Mouse (Mus musculus) bone marrow, adult 2 months (tissue): ENCODE data around the gene Lrrc3b. TPM values are rescaled to one million over a fixed set of nuclear protein-coding genes. Genes with fewer than 3 reads are reported as not detected.

Source experiments
- H3K27ac ChIP-seq: fragments of 200-500 bp; 2 replicates; pipeline ENCODE4 v1.5.1; 2012; ENCODE audit warnings: low read depth, mild to moderate bottlenecking, control low read depth, inconsistent platforms, low read length; ENCODE audit not compliant: control insufficient read depth, poor library complexity, insufficient read depth
- H3K4me1 ChIP-seq: fragments of 200-500 bp; 2 replicates; pipeline ENCODE4 v1.6.1; 2011; ENCODE audit warnings: low read length; ENCODE audit not compliant: control insufficient read depth, insufficient read depth
- H3K4me3 ChIP-seq: fragments of 200-500 bp; replicated peaks from 2 replicates; pipeline ENCODE3; 2011; ENCODE audit warnings: mild to moderate bottlenecking, low read depth, low read length, control low read depth; ENCODE audit not compliant: control insufficient read depth
- CTCF ChIP-seq: fragments of 200-500 bp; IDR thresholded peaks from 2 replicates; pipeline ENCODE4 v1.5.1; 2011; ENCODE audit warnings: low read length, control low read depth; ENCODE audit not compliant: control insufficient read depth, insufficient read depth
- POLR2A ChIP-seq: fragments of 200-500 bp; IDR thresholded peaks from 2 replicates; pipeline ENCODE4 v1.6.1; 2011; ENCODE audit warnings: low read depth, mild to moderate bottlenecking, control low read depth, low read length, borderline replicate concordance; ENCODE audit not compliant: control insufficient read depth
- WGBS: fragments of 180-500 bp; shearing (Covaris S2); methylation state at CpG from one replicate; pipeline ENCODE4 v1.1.7; 2018; 5-methylcytosine and 5-hydroxymethylcytosine counted together
- polyA plus RNA-seq: library from polyadenylated mRNA; stranded (reverse); fragments of >200 nt; gene quantifications from 2 replicates; pipeline ENCODE4 v1.2.4, GENCODE M21; 2011; ENCODE audit warnings: low replicate concordance; ENCODE audit not compliant: missing spikeins, insufficient read depth, insufficient read length

Lrrc3b gene
- polyA plus RNA-seq: not detected in 2 replicates

DNA sequence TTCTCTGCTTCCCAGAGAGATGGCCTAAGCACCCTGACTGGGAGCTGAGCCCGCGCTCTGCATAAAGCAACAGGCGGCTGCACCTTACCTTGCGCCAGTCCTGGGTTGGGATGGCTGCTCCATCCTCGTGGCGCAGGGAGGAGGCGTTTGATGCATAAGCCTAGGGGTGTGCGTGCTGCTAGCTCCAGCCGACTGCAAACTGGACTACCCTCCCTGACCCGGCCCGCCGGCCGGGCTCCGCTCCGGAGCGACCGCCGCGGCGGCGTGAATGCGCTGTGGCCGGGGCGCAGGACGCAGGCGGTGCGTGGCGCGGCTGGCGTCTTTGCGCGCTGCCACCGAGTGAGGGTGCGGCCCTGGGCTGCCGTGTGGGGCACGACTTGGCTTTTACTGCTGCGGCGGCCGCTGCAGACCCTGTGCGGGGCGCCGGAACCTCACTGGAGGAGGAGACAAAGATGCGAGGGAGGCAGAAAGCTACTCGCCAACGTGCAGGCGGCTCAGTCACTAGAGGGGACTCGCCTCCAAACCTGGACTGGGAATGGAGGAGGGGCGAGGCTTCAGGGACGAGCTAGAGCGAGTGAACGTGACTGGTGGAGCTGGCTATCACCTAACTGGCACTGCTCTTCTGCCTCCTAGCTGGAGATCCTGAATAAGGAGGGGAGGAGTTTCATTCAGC, at the start of gene Lrrc3b:
Lrrc3b (minus strand) TSS at position 503 of the 673 bp plus-strand sequence.
- WGBS: 2% methylated on average over 51 of the region's 51 CpGs
- no peak within 1 kb of the TSS for H3K4me3 ChIP-seq

DNA sequence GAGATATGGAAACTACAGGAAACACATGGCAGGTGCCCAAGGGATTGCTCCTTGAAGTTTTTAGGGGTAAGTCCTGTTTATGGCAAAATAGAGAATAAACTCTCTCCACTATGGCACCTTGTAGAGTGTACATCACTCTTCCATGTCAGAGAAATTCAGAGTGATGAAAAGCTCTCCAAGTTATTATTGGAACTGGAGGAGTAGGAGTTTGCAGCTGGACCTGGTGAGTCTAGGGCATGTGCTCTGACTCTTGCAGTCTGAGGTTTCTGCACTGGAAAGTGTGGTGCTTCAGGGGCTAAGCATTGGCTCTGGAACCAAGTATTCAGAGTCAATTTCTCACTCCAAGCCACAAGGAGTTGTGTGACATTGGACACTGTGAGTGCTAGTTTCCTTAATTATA, 38.9 kb upstream of the Lrrc3b start:
- Histone ChIP-seq H3K27ac (no peak overlapping the region), H3K4me1 (no peaks in the 10 kb centered on the region)
- TF ChIP-seq CTCF: no peak

More for the DNA sequence above, at the start of gene Lrrc3b:
- Histone ChIP-seq H3K4me1 (no peaks in the 10 kb centered on the region), H3K27ac (no peak within 1 kb of the TSS)
- TF ChIP-seq POLR2A: no peak
- no peak for TF ChIP-seq CTCF

GRCm38 (mm10) chr14:15438096-15438484, 697 bp downstream of the Lrrc3b start:
- Histone ChIP-seq H3K4me1 (no peaks in the 10 kb centered on the region), H3K4me3 (no peak overlapping the region), H3K27ac (no peak overlapping the region)
- 2% methylated on average over 11 of the region's 11 CpGs for WGBS
- TF ChIP-seq CTCF (no peak), POLR2A (no peak)

More for the DNA sequence above, 38.9 kb upstream of the Lrrc3b start:
- H3K4me3 ChIP-seq: no peak overlapping the region

- no peaks in the 10 kb centered on the region for H3K4me1 ChIP-seq
- 13% methylated on average over 15 of the region's 15 CpGs for WGBS
- no peak overlapping the region for H3K4me3 ChIP-seq
Observed at GRCm38 (mm10) chr14:15437501-15437941, 1.3 kb downstream of the Lrrc3b start.

GRCm38 (mm10) chr14:15437046-15437445, 1.7 kb downstream of the Lrrc3b start:
- no peak overlapping the region for H3K4me3 ChIP-seq
- H3K27ac ChIP-seq: no peak overlapping the region
- 57% methylated on average over 4 of the region's 4 CpGs for WGBS
- H3K4me1 ChIP-seq: no peaks in the 10 kb centered on the region
- TF ChIP-seq CTCF: no peak
- no peak for TF ChIP-seq POLR2A

More at GRCm38 (mm10) chr14:15437501-15437941, 1.3 kb downstream of the Lrrc3b start:
- no peak overlapping the region for H3K27ac ChIP-seq
- TF ChIP-seq POLR2A (no peak), CTCF (no peak)

GRCm38 (mm10) chr14:15436586-15436985, 2.2 kb downstream of the Lrrc3b start:
- 90% methylated on average over 4 of the region's 4 CpGs for WGBS
- TF ChIP-seq CTCF: no peak
- no peak for TF ChIP-seq POLR2A
- no peaks in the 10 kb centered on the region for H3K4me1 ChIP-seq
- no peak overlapping the region for H3K27ac ChIP-seq
- no peak overlapping the region for H3K4me3 ChIP-seq

DNA sequence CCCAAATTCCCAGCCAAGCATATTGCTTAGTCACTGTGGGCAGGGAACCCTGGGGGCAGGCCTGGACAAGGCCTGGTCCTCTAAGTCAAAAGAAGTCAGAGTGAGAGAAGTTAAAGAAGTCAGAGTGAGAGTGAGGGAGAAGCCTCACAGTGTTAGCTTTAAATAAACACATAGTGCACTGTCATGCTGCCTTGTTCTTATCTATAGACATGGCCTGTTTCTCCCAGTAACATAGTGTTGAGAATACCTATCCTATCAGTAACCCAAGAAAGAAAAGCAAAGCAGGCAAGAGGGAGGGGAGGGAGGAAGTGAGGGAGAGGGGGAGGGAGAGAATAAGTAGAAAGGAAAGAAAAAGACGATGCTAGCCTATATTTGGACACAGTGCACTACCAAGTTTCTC, 6.4 kb downstream of the Lrrc3b start:
- H3K4me1 ChIP-seq: no peaks in the 10 kb centered on the region
- H3K4me3 ChIP-seq: no peak overlapping the region
- H3K27ac ChIP-seq: no peak overlapping the region
- TF ChIP-seq POLR2A: no peak
- no peak for TF ChIP-seq CTCF
- WGBS: 22% methylated on average over 1 of the region's 1 CpGs

DNA sequence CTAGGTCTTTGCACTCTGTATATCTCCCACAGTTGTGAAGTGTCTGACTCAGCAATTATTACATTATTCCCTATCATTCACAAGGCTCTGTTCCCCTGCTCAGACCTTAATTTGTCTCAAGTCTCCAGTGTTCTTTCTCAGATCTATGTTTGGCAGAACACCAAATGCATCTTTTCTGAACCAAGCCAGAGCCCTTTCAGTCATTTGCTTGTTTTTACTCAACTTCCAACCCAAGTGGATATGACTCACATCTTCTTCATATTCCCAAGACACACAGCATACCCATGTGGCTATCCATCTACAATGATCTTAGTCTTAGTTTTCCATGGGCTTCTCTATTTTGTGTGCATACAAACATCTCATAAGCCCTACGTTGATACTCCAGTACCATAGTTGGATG, 17.2 kb downstream of the Lrrc3b start:
- H3K4me3 ChIP-seq: no peak overlapping the region
- no peak for TF ChIP-seq CTCF
- no peak for TF ChIP-seq POLR2A
- 69% methylated on average over 1 of the region's 1 CpGs for WGBS
- no peak overlapping the region for H3K27ac ChIP-seq
- H3K4me1 ChIP-seq: no peaks in the 10 kb centered on the region
